22 mouse cellular contexts compared by ENCODE assay signal in the genomic region with DNA sequence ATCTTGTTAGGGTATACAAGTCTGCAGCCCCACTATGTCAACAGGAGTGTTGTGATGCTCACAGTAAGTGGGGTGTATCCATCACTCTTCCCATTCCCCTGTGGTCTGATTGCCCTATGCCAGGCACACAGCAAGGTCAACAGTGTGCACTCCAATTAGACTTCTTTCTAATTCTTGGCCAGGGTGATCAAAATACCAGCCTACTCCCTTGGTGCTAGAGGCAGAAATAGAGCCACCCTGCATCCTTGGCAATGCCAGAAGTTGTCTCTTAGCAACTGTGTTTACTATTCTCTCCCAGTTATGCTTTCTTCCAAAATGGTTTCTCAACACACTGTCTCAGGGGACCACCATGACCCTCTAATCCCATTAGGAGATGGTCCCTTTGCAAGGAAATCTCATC.
DNase-seq lines count a peak whose midpoint lies in the region; ATAC-seq and TF ChIP-seq lines count a peak whose summit lies in the region.
"Had no signal": no experiment of that assay in that cellular context is flagged by ENCODE, and none has a peak within 500 bp of the region (broad histone marks: within the 10 kb centered on the region; RNA-seq: fewer than 3 reads in every experiment).

No protein-coding gene starts in this region.

- no peaks in the 10 kb centered on the region for H3K9me3 ChIP-seq in hindbrain, embryonic 13.5 days
- no peaks in the 10 kb centered on the region for H3K9me3 ChIP-seq in hindbrain, embryonic 12.5 days (replicated peaks)
- no peaks in the 10 kb centered on the region for H3K9me3 ChIP-seq in midbrain, postnatal 0 days (ENCODE audit: low read length)
- no peaks in the 10 kb centered on the region for H3K9me3 ChIP-seq in midbrain, embryonic 11.5 days (ENCODE audit: control insufficient read depth, low read length)
- H3K9me3 ChIP-seq: embryonic facial prominence, embryonic 15.5 days; forebrain, embryonic 10.5 days; forebrain, embryonic 15.5 days; heart, embryonic 13.5 days had no signal

- H3K9ac ChIP-seq in hindbrain, embryonic 13.5 days = no peak overlapping the region
- no peak overlapping the region for H3K9ac ChIP-seq in hindbrain, embryonic 12.5 days
- no peak overlapping the region for H3K9ac ChIP-seq in midbrain, postnatal 0 days (replicated peaks; ENCODE audit: low read length, poor library complexity, severe bottlenecking)
- no peak overlapping the region for H3K9ac ChIP-seq in midbrain, embryonic 11.5 days (ENCODE audit: low read length)
- H3K9ac ChIP-seq: embryonic facial prominence, embryonic 15.5 days; forebrain, embryonic 15.5 days; heart, embryonic 13.5 days had no signal

- 0 out of 2 replicates have a peak, but pooled peaks have one; percentile 46 for ATAC-seq in hindbrain, embryonic 13.5 days (ENCODE audit: low FRiP score)
- no peak for ATAC-seq in hindbrain, embryonic 12.5 days (ENCODE audit: low FRiP score)
- no peak for ATAC-seq in midbrain, postnatal 0 days (ENCODE audit: low FRiP score)
- no peak for ATAC-seq in midbrain, embryonic 11.5 days (ENCODE audit: low FRiP score)
- ATAC-seq: forebrain, embryonic 15.5 days; inflammation-experienced regulatory T-cells, adult 6 months; intestine, postnatal 0 days had no signal

- no peak for TF ChIP-seq CTCF in layer of hippocampus, adult 2 months (conservative IDR thresholded peaks at IDR 0.05)
- TF ChIP-seq CTCF in midbrain, postnatal 0 days (IDR thresholded peaks at IDR 0.05) = no peak

- H3K4me1 ChIP-seq in hindbrain, embryonic 13.5 days (replicated peaks) = peaks cover 9% of the 10 kb centered on the region
- peaks cover 6% of the 10 kb centered on the region for H3K4me1 ChIP-seq in hindbrain, embryonic 12.5 days
- no peaks in the 10 kb centered on the region for H3K4me1 ChIP-seq in midbrain, postnatal 0 days (ENCODE audit: insufficient read depth, low read length)
- no peaks in the 10 kb centered on the region; the same call in 1 of the 2 replicates for H3K4me1 ChIP-seq in midbrain, embryonic 11.5 days (ENCODE audit: control insufficient read depth, insufficient read depth, low read length)
- H3K4me1 ChIP-seq: embryonic facial prominence, embryonic 15.5 days; heart, embryonic 13.5 days had no signal

- H3K4me3 ChIP-seq in hindbrain, embryonic 13.5 days = no peak overlapping the region
- H3K4me3 ChIP-seq in hindbrain, embryonic 12.5 days = no peak overlapping the region
- H3K4me3 ChIP-seq in layer of hippocampus, adult 2 months = no peak overlapping the region
- H3K4me3 ChIP-seq in midbrain, postnatal 0 days (ENCODE audit: low read depth, low read length) = no peak overlapping the region
- no peak overlapping the region for H3K4me3 ChIP-seq in midbrain, embryonic 11.5 days (ENCODE audit: low read depth, low read length)
- H3K4me3 ChIP-seq: embryonic facial prominence, embryonic 15.5 days; erythroblast, embryonic 14.5 days; forebrain, embryonic 10.5 days; forebrain, embryonic 15.5 days; gastrocnemius, adult 2 months; heart, embryonic 13.5 days had no signal

- no peak overlapping the region for H3K4me2 ChIP-seq in hindbrain, embryonic 13.5 days
- H3K4me2 ChIP-seq in hindbrain, embryonic 12.5 days (replicated peaks) = no peak overlapping the region
- no peak overlapping the region for H3K4me2 ChIP-seq in midbrain, postnatal 0 days (ENCODE audit: low read depth, low read length, poor library complexity, severe bottlenecking)
- H3K4me2 ChIP-seq in midbrain, embryonic 11.5 days = no peak overlapping the region
- H3K4me2 ChIP-seq: embryonic facial prominence, embryonic 15.5 days; forebrain, embryonic 15.5 days; heart, embryonic 13.5 days had no signal

- H3K36me3 ChIP-seq in hindbrain, embryonic 13.5 days = no peaks in the 10 kb centered on the region
- no peaks in the 10 kb centered on the region for H3K36me3 ChIP-seq in hindbrain, embryonic 12.5 days
- no peaks in the 10 kb centered on the region for H3K36me3 ChIP-seq in midbrain, postnatal 0 days (ENCODE audit: insufficient read depth, low read length)
- no peaks in the 10 kb centered on the region for H3K36me3 ChIP-seq in midbrain, embryonic 11.5 days (ENCODE audit: control insufficient read depth, insufficient read depth, low read length)
- H3K36me3 ChIP-seq: embryonic facial prominence, embryonic 15.5 days; forebrain, embryonic 10.5 days; forebrain, embryonic 15.5 days; heart, embryonic 13.5 days had no signal

- H3K27ac ChIP-seq in hindbrain, embryonic 13.5 days = no peak overlapping the region
- no peak overlapping the region for H3K27ac ChIP-seq in hindbrain, embryonic 12.5 days
- H3K27ac ChIP-seq in layer of hippocampus, adult 2 months = peak overlapping the region; percentile 57; the same call in 1 of the 2 replicates
- no peak overlapping the region for H3K27ac ChIP-seq in midbrain, postnatal 0 days (ENCODE audit: low read depth, low read length)
- no peak overlapping the region for H3K27ac ChIP-seq in midbrain, embryonic 11.5 days (ENCODE audit: low read depth, low read length)
- H3K27ac ChIP-seq: embryonic facial prominence, embryonic 15.5 days; forebrain, embryonic 10.5 days; forebrain, embryonic 15.5 days; gastrocnemius, adult 2 months; heart, embryonic 13.5 days had no signal

- DNase-seq in layer of hippocampus, adult 2 months (ENCODE audit: low spot score in 2 of 2) = no peak
- no peak for DNase-seq in layer of hippocampus, adult 9-10 months (ENCODE audit: low spot score)
- peak; percentile 73 for DNase-seq in midbrain, postnatal 0 days (ENCODE audit: low spot score)
- no peak for DNase-seq in midbrain, embryonic 11.5 days (ENCODE audit: low spot score, missing footprints)
- no peak for DNase-seq in cerebellum, adult 18-20 months
- DNase-seq: adrenal gland, adult 2 months; adrenal gland, postnatal 25 days; cerebellum, adult 8-10 months; cerebellum, postnatal 14 days; embryo, embryonic 11 days; gastrocnemius, adult 2 months; gastrocnemius, postnatal 25 days; heart, postnatal 36 days had no signal

- H3K27me3 ChIP-seq in hindbrain, embryonic 13.5 days = peaks cover 6% of the 10 kb centered on the region; the same call in 1 of the 2 replicates
- no peaks in the 10 kb centered on the region for H3K27me3 ChIP-seq in hindbrain, embryonic 12.5 days
- H3K27me3 ChIP-seq in midbrain, postnatal 0 days (ENCODE audit: insufficient read depth, low read length) = no peaks in the 10 kb centered on the region
- H3K27me3 ChIP-seq in midbrain, embryonic 11.5 days (ENCODE audit: control insufficient read depth, insufficient read depth, low read length) = no peaks in the 10 kb centered on the region
- H3K27me3 ChIP-seq: embryonic facial prominence, embryonic 15.5 days; forebrain, embryonic 15.5 days; heart, embryonic 13.5 days had no signal
